Mouse (Mus musculus) embryonic fibroblast, embryonic 13.5 days (primary cell): ENCODE data around the gene Nlgn1.

Experiments used
- CTCF ChIP-seq: IDR thresholded peaks from 2 replicates; pipeline ENCODE4 v1.5.1; 2011; ENCODE audit warnings: mild to moderate bottlenecking, control low read depth, low read length, moderate library complexity, borderline replicate concordance; ENCODE audit not compliant: insufficient read depth
- POLR2A ChIP-seq: IDR thresholded peaks from 2 replicates; pipeline ENCODE4 v1.6.1; 2011; ENCODE audit warnings: low read depth, mild to moderate bottlenecking, control low read depth, low read length, moderate library complexity

- no peak for TF ChIP-seq CTCF
- no peak for TF ChIP-seq POLR2A
Measured at GRCm38 (mm10) chr3:25869161-25869560, 463.1 kb downstream of the Nlgn1 start.
